Mouse (Mus musculus) limb, embryonic 10.5 days (tissue): ENCODE results near the gene Hoxa2. TPM values are rescaled to one million over a fixed set of nuclear protein-coding genes. Genes with fewer than 3 reads are reported as not detected.

Experiments used
- DNase-seq: peaks from one replicate; pipeline ENCODE4 v3.0.0-alpha.2; 2017; ENCODE audit warnings: low spot score
- H3K27ac ChIP-seq: fragments of 300-500 bp; sonication (generic); 2 replicates; pipeline ENCODE4 v1.5.1; 2016; ENCODE audit warnings: mild to moderate bottlenecking
- H3K27me3 ChIP-seq: fragments of 300-500 bp; sonication (generic); 2 replicates; pipeline ENCODE4 v1.6.1; 2016; ENCODE audit warnings: low read depth, mild to moderate bottlenecking; ENCODE audit not compliant: poor library complexity, severe bottlenecking
- H3K36me3 ChIP-seq: fragments of 300-500 bp; sonication (generic); 2 replicates; pipeline ENCODE4 v1.6.1; 2016; ENCODE audit warnings: mild to moderate bottlenecking, moderate library complexity
- H3K4me1 ChIP-seq: fragments of 300-500 bp; sonication (generic); 2 replicates; pipeline ENCODE4 v1.6.1; 2016
- H3K4me3 ChIP-seq: fragments of 300-500 bp; sonication (generic); 2 replicates; pipeline ENCODE4 v1.5.1; 2016; ENCODE audit warnings: mild to moderate bottlenecking, moderate library complexity
- H3K9me3 ChIP-seq: fragments of 300-500 bp; sonication (generic); replicated peaks from 2 replicates; pipeline ENCODE4 v1.6.1; 2016; ENCODE audit warnings: mild to moderate bottlenecking
- WGBS: fragments of 180-500 bp; shearing (Covaris S2); methylation state at CpG from one replicate; pipeline ENCODE4 v1.1.7; 2016; 5-methylcytosine and 5-hydroxymethylcytosine counted together
- polyA plus RNA-seq: library from polyadenylated mRNA; unstranded; fragments of >200 nt; fragmentation: Nextera tagmentation; extraction: Ambion mirVana; gene quantifications from 2 replicates; pipeline ENCODE4 v1.2.1, GENCODE M21; 2016

Gene Hoxa2
- polyA plus RNA-seq, 1 experiment from 2014 or later = 4.5 TPM

DNA sequence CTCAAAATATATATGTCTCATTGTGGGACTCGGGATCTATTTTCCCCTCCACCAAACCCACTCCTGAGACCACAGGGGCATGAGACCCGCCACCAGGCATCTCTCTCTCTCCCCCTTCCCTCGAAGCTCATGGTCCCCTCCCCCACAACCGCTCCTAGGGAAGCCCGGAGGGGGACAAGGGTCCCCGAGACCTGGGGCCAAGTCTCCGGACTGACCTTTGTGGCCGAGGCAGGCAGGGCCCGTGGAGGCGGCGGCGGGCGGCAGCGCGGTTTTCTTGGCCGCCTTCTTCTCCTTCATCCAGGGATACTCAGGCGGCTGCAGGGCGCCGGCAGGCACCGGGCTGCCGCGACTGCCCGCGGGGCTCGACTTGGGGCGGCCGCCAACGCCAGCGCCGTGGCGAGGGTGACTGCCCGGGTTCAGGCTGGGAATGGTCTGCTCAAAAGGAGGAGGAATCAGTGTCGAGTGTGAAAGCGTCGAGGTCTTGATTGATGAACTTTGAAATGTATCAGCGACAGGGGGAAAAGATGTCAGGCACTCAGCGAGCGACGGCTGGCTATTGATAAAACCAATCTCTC, 493 bp downstream of the Hoxa2 start:
- peaks cover 96% of the 10 kb centered on the region for H3K4me1 ChIP-seq
- DNase-seq = peak; percentile 79
- H3K27ac ChIP-seq = peak overlapping the region; percentile 90
- WGBS = under 1% methylated on average over 39 of the region's 39 CpGs
- H3K27me3 ChIP-seq = peaks cover 49% of the 10 kb centered on the region
- 0 out of 2 replicates have a peak, but pooled peaks cover 2% of the 10 kb centered on the region for H3K36me3 ChIP-seq
- H3K4me3 ChIP-seq = peak overlapping the region; percentile 58
- H3K9me3 ChIP-seq = no peaks in the 10 kb centered on the region

DNA sequence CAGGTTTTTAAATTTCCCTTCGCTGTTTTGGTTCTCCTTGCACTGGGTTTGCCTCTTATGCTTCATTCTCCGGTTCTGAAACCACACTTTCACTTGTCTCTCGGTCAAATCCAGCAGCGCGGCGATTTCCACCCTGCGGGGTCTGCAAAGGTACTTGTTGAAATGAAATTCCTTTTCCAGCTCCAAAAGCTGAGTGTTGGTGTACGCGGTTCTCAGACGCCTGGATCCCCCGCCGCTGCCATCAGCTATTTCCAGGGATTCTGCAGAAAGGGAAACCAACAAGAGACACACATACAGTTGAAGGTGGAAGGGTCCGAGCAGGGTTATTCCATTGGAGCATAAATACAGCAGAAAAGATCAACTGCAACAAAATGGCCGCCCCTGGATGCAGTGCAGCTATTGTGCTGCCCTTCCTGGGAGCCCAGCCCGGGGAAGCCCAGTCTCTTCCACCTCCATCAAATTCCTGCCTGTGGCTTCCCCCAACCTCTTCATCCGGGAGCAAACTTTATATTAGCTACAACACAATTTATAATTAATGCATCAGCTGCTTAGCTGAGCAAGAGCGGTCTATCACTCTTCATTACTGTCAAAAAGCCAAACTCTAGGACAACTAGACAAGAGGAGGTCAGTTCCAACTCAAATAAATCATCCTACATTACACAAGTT, 1.1 kb downstream of the Hoxa2 start:
- no peaks in the 10 kb centered on the region for H3K9me3 ChIP-seq
- DNase-seq = peak; percentile 73
- H3K4me1 ChIP-seq = peaks cover 97% of the 10 kb centered on the region
- H3K27ac ChIP-seq = peak overlapping the region; percentile 90
- H3K36me3 ChIP-seq = no peaks in the 10 kb centered on the region
- peaks cover 48% of the 10 kb centered on the region for H3K27me3 ChIP-seq
- peak overlapping the region; percentile 58 for H3K4me3 ChIP-seq
- 2% methylated on average over 17 of the region's 17 CpGs for WGBS

DNA sequence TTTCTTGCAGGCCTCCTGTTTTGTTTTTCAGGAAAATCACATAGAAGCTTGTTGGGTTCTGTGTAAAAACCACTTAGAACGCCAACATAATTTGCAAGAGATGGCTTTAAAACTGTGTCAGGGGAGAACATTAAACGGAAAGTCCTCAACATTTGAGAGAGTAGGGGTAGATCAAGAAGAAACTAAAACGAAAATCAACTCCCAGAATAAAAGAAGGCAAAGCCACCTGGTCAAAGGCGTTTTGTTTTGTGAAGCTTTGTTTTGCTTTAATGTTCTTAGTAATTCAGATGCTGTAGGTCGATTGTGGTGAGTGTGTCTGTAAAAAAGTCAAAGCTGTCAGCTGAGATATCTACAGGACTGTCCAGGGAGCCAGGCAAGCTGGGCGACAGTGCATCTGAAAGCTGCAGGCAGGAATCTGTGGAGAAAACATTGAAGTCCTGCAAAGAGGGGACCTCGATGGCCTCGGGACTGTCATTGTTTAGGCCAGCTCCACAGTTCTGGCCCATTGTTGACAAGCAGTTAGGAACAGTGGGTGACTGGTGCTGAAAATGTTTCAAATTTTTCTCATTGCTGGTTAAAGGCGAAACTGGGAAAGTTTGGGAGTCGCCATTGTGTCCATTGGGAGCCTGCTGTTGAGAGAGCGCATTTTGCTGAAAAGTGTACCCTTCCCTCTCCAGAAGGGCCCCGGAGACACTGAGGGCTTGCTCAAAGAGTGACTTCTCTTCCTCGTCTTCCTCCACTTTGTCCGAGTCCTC, 1.8 kb downstream of the Hoxa2 start:
- peak; percentile 58 for DNase-seq
- Histone ChIP-seq H3K27ac (peak overlapping the region; percentile 90), H3K9me3 (no peaks in the 10 kb centered on the region), H3K27me3 (peaks cover 44% of the 10 kb centered on the region), H3K4me3 (peak overlapping the region; percentile 58), H3K4me1 (peaks cover 96% of the 10 kb centered on the region), H3K36me3 (no peaks in the 10 kb centered on the region)
- 6% methylated on average over 14 of the region's 14 CpGs for WGBS

- peaks cover 96% of the 10 kb centered on the region for H3K4me1 ChIP-seq
- 0 out of 2 replicates have a peak overlapping the region, but pooled peaks have one; percentile 88 for H3K4me3 ChIP-seq
- H3K36me3 ChIP-seq = no peaks in the 10 kb centered on the region
- H3K27me3 ChIP-seq = peaks cover 44% of the 10 kb centered on the region
- H3K9me3 ChIP-seq = no peaks in the 10 kb centered on the region
- DNase-seq = no peak
- 14% methylated on average over 1 of the region's 1 CpGs for WGBS
- no peak overlapping the region for H3K27ac ChIP-seq
Observed at GRCm38 (mm10) chr6:52162093-52162380, 2.6 kb downstream of the Hoxa2 start.

DNA sequence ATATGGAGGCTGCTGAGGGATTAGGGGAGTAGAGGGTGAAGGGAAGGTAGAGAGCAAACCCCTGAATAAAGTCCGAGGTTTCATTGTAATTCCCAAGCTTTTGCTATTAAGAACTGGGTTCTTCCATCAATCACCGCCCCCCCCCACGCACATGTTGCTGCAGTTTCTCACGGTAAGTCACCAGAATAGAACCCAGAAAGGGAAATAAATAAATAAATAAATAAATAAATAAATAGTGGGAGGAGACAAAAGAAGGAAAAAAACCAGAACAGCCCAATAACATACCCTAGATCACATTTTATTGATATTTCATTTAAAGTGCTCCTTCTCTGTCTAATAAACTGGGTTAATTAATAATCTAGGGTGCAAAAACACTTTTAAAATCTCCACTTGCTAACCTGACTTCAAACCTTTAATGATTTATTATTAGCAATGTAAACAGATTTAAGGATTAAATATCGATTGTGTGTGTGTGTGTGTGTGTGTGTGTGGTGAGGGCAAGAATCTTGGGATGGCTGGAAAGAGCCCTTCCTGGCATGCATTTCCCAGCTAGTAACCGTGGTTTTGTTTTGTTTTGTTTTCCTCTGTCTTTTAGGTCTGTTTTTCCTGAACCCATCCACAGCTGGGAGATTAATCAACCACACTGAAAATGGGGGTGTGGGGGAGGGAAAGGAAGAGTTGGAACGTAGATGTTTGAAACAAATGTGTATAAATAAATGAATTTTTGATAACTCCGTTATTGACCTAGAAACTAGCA, 3.1 kb downstream of the Hoxa2 start:
- H3K4me1 ChIP-seq = peaks cover 96% of the 10 kb centered on the region
- H3K27ac ChIP-seq = 0 out of 2 replicates have a peak overlapping the region, but pooled peaks have one; percentile 75
- H3K4me3 ChIP-seq = peak overlapping the region; percentile 88
- no peaks in the 10 kb centered on the region for H3K9me3 ChIP-seq
- peak; percentile 70 for DNase-seq
- 5% methylated on average over 8 of the region's 8 CpGs for WGBS
- H3K36me3 ChIP-seq = no peaks in the 10 kb centered on the region
- H3K27me3 ChIP-seq = peaks cover 44% of the 10 kb centered on the region

DNA sequence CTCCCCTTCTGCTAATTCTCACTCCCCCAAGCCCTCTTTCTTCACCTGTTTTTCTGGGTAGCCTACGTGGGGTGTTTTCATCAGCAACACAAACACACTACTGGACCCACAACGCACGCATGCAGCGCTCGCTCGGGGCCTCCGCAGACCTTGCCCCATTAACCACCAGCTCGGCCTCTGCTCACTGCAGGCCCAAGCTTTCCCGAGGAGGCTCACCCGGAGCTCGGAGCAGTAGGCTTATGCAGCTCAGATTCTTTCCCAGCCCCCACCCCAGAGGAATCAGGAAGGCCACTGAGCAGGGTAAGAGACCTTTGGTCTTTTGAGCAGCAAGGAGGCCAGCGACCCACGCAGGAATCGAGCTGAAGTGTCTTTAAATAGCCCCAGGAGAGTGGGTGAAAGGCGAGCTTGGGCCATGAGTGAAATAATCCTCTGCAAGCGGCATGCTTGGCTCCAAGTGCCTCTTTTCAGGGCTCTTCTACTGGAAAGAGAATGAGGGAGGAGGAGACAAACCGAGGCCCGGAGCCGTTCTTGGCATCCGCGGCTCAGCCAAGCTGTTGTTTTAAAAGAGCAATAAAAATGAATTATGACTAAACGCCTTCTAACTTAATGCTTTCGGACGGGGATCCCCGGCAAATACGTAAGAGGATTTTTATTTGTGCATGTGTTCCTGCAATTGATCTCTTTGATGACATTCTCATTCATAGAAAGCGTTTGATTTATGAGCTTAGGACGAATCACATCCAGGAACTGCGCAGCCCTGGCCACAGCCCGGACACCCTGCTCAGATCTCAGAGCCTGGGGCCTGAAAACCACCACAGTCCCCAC, 3.9 kb downstream of the Hoxa2 start:
- Histone ChIP-seq H3K9me3 (no peaks in the 10 kb centered on the region), H3K27ac (peak overlapping the region; percentile 75), H3K27me3 (peaks cover 45% of the 10 kb centered on the region), H3K4me1 (peaks cover 91% of the 10 kb centered on the region), H3K36me3 (no peaks in the 10 kb centered on the region), H3K4me3 (peak overlapping the region; percentile 88)
- peak; percentile 72 for DNase-seq
- under 1% methylated on average over 30 of the region's 30 CpGs for WGBS

- Histone ChIP-seq H3K4me1 (peaks cover 83% of the 10 kb centered on the region), H3K9me3 (no peaks in the 10 kb centered on the region), H3K27ac (peak overlapping the region; percentile 75), H3K36me3 (no peaks in the 10 kb centered on the region), H3K27me3 (peaks cover 51% of the 10 kb centered on the region), H3K4me3 (peak overlapping the region; percentile 88)
- 2% methylated on average over 9 of the region's 9 CpGs for WGBS
- DNase-seq = peak; percentile 50
Observed at GRCm38 (mm10) chr6:52159979-52160378, 4.7 kb downstream of the Hoxa2 start.

- Histone ChIP-seq H3K36me3 (no peaks in the 10 kb centered on the region), H3K4me1 (peaks cover 76% of the 10 kb centered on the region), H3K9me3 (no peaks in the 10 kb centered on the region), H3K27me3 (peaks cover 56% of the 10 kb centered on the region), H3K27ac (peak overlapping the region; percentile 92), H3K4me3 (peak overlapping the region; percentile 88)
- under 1% methylated on average over 12 of the region's 12 CpGs for WGBS
- no peak for DNase-seq
Observed at GRCm38 (mm10) chr6:52159164-52159761, 5.4 kb downstream of the Hoxa2 start.

- Histone ChIP-seq H3K4me3 (peak within 1 kb of the TSS; percentile 88), H3K27me3 (peaks cover 60% of the 10 kb centered on the region), H3K27ac (peak within 1 kb of the TSS; percentile 92), H3K4me1 (peaks cover 69% of the 10 kb centered on the region), H3K9me3 (no peaks in the 10 kb centered on the region), H3K36me3 (no peaks in the 10 kb centered on the region)
- DNase-seq = peak; percentile 91
- under 1% methylated on average over 54 of the region's 55 CpGs for WGBS
Observed at GRCm38 (mm10) chr6:52158276-52159051, 6.2 kb downstream of the Hoxa2 start, which contains the start of gene Hoxa1. Gene Hoxa1, minus strand, starts transcription at chr6:52158317.

- peak overlapping the region; percentile 92; the same call in 1 of the 2 replicates for H3K27ac ChIP-seq
- H3K36me3 ChIP-seq = no peaks in the 10 kb centered on the region
- peak overlapping the region; percentile 88 for H3K4me3 ChIP-seq
- under 1% methylated on average over 32 of the region's 32 CpGs for WGBS
- H3K27me3 ChIP-seq = peaks cover 67% of the 10 kb centered on the region
- DNase-seq = peak; percentile 57
- no peaks in the 10 kb centered on the region for H3K9me3 ChIP-seq
- H3K4me1 ChIP-seq = peaks cover 69% of the 10 kb centered on the region
Observed at GRCm38 (mm10) chr6:52157466-52158275, 7.0 kb downstream of the Hoxa2 start.
